Mouse (Mus musculus) ES-E14 (cell line): ENCODE data around the gene Olfr796.

Experiments used
- HCFC1 ChIP-seq: IDR thresholded peaks from 2 replicates; pipeline ENCODE4 v1.6.1; 2012; ENCODE audit warnings: low read length, inconsistent platforms, borderline replicate concordance; ENCODE audit not compliant: insufficient read depth
- MAFK ChIP-seq: IDR thresholded peaks from 2 replicates; pipeline ENCODE4 v1.6.1; 2014; ENCODE audit warnings: mild to moderate bottlenecking, low read depth, low read length, inconsistent platforms; ENCODE audit not compliant: insufficient read depth
- ZC3H11A ChIP-seq: IDR thresholded peaks from 2 replicates; pipeline ENCODE4 v1.6.1; 2012; ENCODE audit warnings: low read depth, mild to moderate bottlenecking, inconsistent platforms, low read length, borderline replicate concordance

GRCm38 (mm10) chr10:129657394-129657793 lies 45.0 kb upstream of the Olfr796 start, which contains the start of gene Olfr800:
- no peak for TF ChIP-seq MAFK
- TF ChIP-seq HCFC1 = no peak
- no peak for TF ChIP-seq ZC3H11A
